Mouse (Mus musculus) intestine, embryonic 14.5 days (tissue): ENCODE data around the gene Agtr1b. TPM values are rescaled to one million over a fixed set of nuclear protein-coding genes. Genes with fewer than 3 reads are reported as not detected.

Experiments
- ATAC-seq: fragments of 200-750 bp; cut with Nextera tagmentation; replicated peaks from 2 replicates; pipeline ENCODE4 v1.8.0; 2017; ENCODE audit warnings: low read depth, moderate number of reproducible peaks, moderate TSS enrichment, moderate library complexity; ENCODE audit not compliant: low FRiP score, low TSS enrichment
- DNase-seq: peaks from one replicate; pipeline ENCODE4 v3.0.0-alpha.2; 2018; ENCODE audit warnings: low spot score
- H3K27ac ChIP-seq: fragments of 300-500 bp; sonication (generic); 2 replicates; pipeline ENCODE4 v1.5.1; 2014; ENCODE audit warnings: low read depth, mild to moderate bottlenecking, control low read depth
- H3K27me3 ChIP-seq: fragments of 300-500 bp; sonication (generic); replicated peaks from 2 replicates; pipeline ENCODE4 v1.6.1; 2014; ENCODE audit warnings: low read length, control low read depth; ENCODE audit not compliant: control insufficient read depth, insufficient read depth
- H3K36me3 ChIP-seq: fragments of 300-500 bp; sonication (generic); 2 replicates; pipeline ENCODE4 v1.6.1; 2014; ENCODE audit warnings: low read length, control low read depth; ENCODE audit not compliant: control insufficient read depth, insufficient read depth
- H3K4me1 ChIP-seq: fragments of 300-500 bp; sonication (generic); replicated peaks from 2 replicates; pipeline ENCODE4 v1.6.1; 2014; ENCODE audit warnings: low read length, control low read depth, mixed read lengths; ENCODE audit not compliant: control insufficient read depth, insufficient read depth
- H3K4me2 ChIP-seq: fragments of 300-500 bp; sonication (generic); 2 replicates; pipeline ENCODE4 v1.6.1; 2014; ENCODE audit warnings: low read length
- H3K4me3 ChIP-seq: fragments of 300-500 bp; sonication (generic); 2 replicates; pipeline ENCODE4 v1.5.1; 2014; ENCODE audit warnings: low read depth, low read length, control low read depth, mixed read lengths
- H3K9ac ChIP-seq: fragments of 300-500 bp; sonication (generic); 2 replicates; pipeline ENCODE4 v1.6.1; 2014; ENCODE audit warnings: mild to moderate bottlenecking, low read length
- H3K9me3 ChIP-seq: fragments of 300-500 bp; sonication (generic); 2 replicates; pipeline ENCODE4 v1.6.1; 2016; ENCODE audit warnings: low read length, control low read depth; ENCODE audit not compliant: control insufficient read depth
- WGBS: fragments of 180-500 bp; shearing (Covaris S2); extraction: QIAGEN DNeasy Blood & Tissue Kit; methylation state at CpG from one replicate; pipeline ENCODE4 v1.1.7; 2014; 5-methylcytosine and 5-hydroxymethylcytosine counted together
- polyA plus RNA-seq: library from polyadenylated mRNA; unstranded; fragments of >200 nt; fragmentation: Nextera tagmentation; extraction: Ambion mirVana; gene quantifications from 2 replicates; pipeline ENCODE4 v1.2.1, GENCODE M21; 2014

Gene Agtr1b
- 0.77 and 1.0 TPM in 2 replicates for polyA plus RNA-seq

GRCm38 (mm10) chr3:20366558-20367522 lies at the start of gene Agtr1b:
Gene Agtr1b (minus strand): TSS chr3:20367177.
- Histone ChIP-seq H3K4me1 (peaks cover 11% of the 10 kb centered on the region; the same call in 1 of the 2 replicates), H3K9me3 (no peaks in the 10 kb centered on the region), H3K4me2 (peak within 1 kb of the TSS; percentile 42), H3K27ac (no peak within 1 kb of the TSS), H3K36me3 (no peaks in the 10 kb centered on the region), H3K4me3 (peak within 1 kb of the TSS; percentile 23), H3K27me3 (no peaks in the 10 kb centered on the region), H3K9ac (peak within 1 kb of the TSS; percentile 27)
- ATAC-seq (peak; percentile 84), DNase-seq (peak; percentile 67)
- WGBS, result 9% methylated on average over 19 of the region's 19 CpGs

- no peaks in the 10 kb centered on the region for H3K36me3 ChIP-seq
- no peaks in the 10 kb centered on the region for H3K4me1 ChIP-seq
- H3K4me2 ChIP-seq, result no peak overlapping the region
- H3K27me3 ChIP-seq, result no peaks in the 10 kb centered on the region
- no peaks in the 10 kb centered on the region for H3K9me3 ChIP-seq
- DNase-seq (no peak), ATAC-seq (no peak)
- no peak overlapping the region for H3K9ac ChIP-seq
- no peak overlapping the region for H3K4me3 ChIP-seq
- no peak overlapping the region for H3K27ac ChIP-seq
Observed at GRCm38 (mm10) chr3:20353598-20353997, 13.4 kb downstream of the Agtr1b start.

- ATAC-seq (no peak), DNase-seq (no peak)
- Histone ChIP-seq H3K36me3 (no peaks in the 10 kb centered on the region), H3K4me3 (no peak overlapping the region), H3K27me3 (no peaks in the 10 kb centered on the region), H3K4me1 (no peaks in the 10 kb centered on the region), H3K4me2 (no peak overlapping the region), H3K9me3 (no peaks in the 10 kb centered on the region), H3K27ac (no peak overlapping the region), H3K9ac (no peak overlapping the region)
Observed at GRCm38 (mm10) chr3:20348206-20348605, 18.8 kb downstream of the Agtr1b start.

GRCm38 (mm10) chr3:20340402-20340801 lies 26.6 kb downstream of the Agtr1b start:
- Histone ChIP-seq H3K9me3 (no peaks in the 10 kb centered on the region), H3K27ac (no peak overlapping the region), H3K36me3 (no peaks in the 10 kb centered on the region), H3K4me1 (no peaks in the 10 kb centered on the region), H3K4me2 (no peak overlapping the region), H3K9ac (no peak overlapping the region), H3K4me3 (no peak overlapping the region), H3K27me3 (no peaks in the 10 kb centered on the region)
- WGBS, result 89% methylated on average over 1 of the region's 1 CpGs
- no peak for ATAC-seq
- no peak for DNase-seq

GRCm38 (mm10) chr3:20334681-20335080 lies 32.3 kb downstream of the Agtr1b start:
- Histone ChIP-seq H3K4me3 (no peak overlapping the region), H3K4me2 (no peak overlapping the region), H3K27ac (no peak overlapping the region), H3K36me3 (no peaks in the 10 kb centered on the region), H3K9me3 (no peaks in the 10 kb centered on the region), H3K27me3 (no peaks in the 10 kb centered on the region), H3K4me1 (no peaks in the 10 kb centered on the region), H3K9ac (no peak overlapping the region)
- DNase-seq (no peak), ATAC-seq (no peak)
- 66% methylated on average over 5 of the region's 5 CpGs for WGBS

GRCm38 (mm10) chr3:20317233-20317632 lies 49.7 kb downstream of the Agtr1b start:
- Histone ChIP-seq H3K9ac (no peak overlapping the region), H3K27me3 (no peaks in the 10 kb centered on the region), H3K4me2 (no peak overlapping the region), H3K36me3 (no peaks in the 10 kb centered on the region), H3K4me3 (no peak overlapping the region), H3K4me1 (no peaks in the 10 kb centered on the region), H3K9me3 (no peaks in the 10 kb centered on the region), H3K27ac (no peak overlapping the region)
- ATAC-seq, result no peak
- DNase-seq, result no peak
- WGBS, result 31% methylated on average over 1 of the region's 1 CpGs

GRCm38 (mm10) chr3:20309142-20309541 lies 57.8 kb downstream of the Agtr1b start:
- H3K27ac ChIP-seq, result no peak overlapping the region
- H3K9me3 ChIP-seq, result no peaks in the 10 kb centered on the region
- WGBS, result 76% methylated on average over 4 of the region's 4 CpGs
- no peaks in the 10 kb centered on the region for H3K27me3 ChIP-seq
- no peaks in the 10 kb centered on the region for H3K4me1 ChIP-seq
- no peak overlapping the region for H3K4me3 ChIP-seq
- no peak overlapping the region for H3K4me2 ChIP-seq
- H3K9ac ChIP-seq, result no peak overlapping the region
- DNase-seq (no peak), ATAC-seq (no peak)
- H3K36me3 ChIP-seq, result no peaks in the 10 kb centered on the region

- Histone ChIP-seq H3K36me3 (no peaks in the 10 kb centered on the region), H3K9ac (no peak overlapping the region), H3K4me1 (no peaks in the 10 kb centered on the region), H3K27ac (no peak overlapping the region), H3K9me3 (no peaks in the 10 kb centered on the region), H3K4me3 (no peak overlapping the region), H3K27me3 (no peaks in the 10 kb centered on the region), H3K4me2 (no peak overlapping the region)
- 72% methylated on average over 4 of the region's 4 CpGs for WGBS
- DNase-seq (no peak), ATAC-seq (no peak)
Observed at GRCm38 (mm10) chr3:20307256-20307655, 59.7 kb downstream of the Agtr1b start.
